In genomic region chr13:55444937-55445315, GRCm38 (mm10) we compare ENCODE assay signal across 8 mouse cellular contexts. TPM values are rescaled to one million over a fixed set of nuclear protein-coding genes. Genes with fewer than 3 reads are reported as not detected.
A peak's percentile ranks its signal among the peaks of the same experiment; 100 is the strongest.
DNase-seq lines count a peak whose midpoint lies in the region; ATAC-seq and TF ChIP-seq lines count a peak whose summit lies in the region.

Gene Grk6, plus strand, starts transcription at chr13:55445072.

- peak within 1 kb of the TSS; percentile 98 for H3K9ac ChIP-seq in embryonic facial prominence, embryonic 13.5 days
- H3K9ac ChIP-seq in limb, embryonic 12.5 days (replicated peaks): peak within 1 kb of the TSS; percentile 96
- peak within 1 kb of the TSS; percentile 85 for H3K9ac ChIP-seq in midbrain, embryonic 15.5 days

- no peak for TF ChIP-seq POLR2A in kidney, adult 2 months (IDR thresholded peaks at IDR 0.05; ENCODE audit: low read depth, low read length)
- TF ChIP-seq POLR2A in spleen, adult 2 months (IDR thresholded peaks at IDR 0.05; ENCODE audit: low read depth, low read length): no peak

- H3K36me3 ChIP-seq in embryonic facial prominence, embryonic 13.5 days: peaks cover 8% of the 10 kb centered on the region
- no peaks in the 10 kb centered on the region for H3K36me3 ChIP-seq in kidney, adult 2 months (ENCODE audit: control insufficient read depth, insufficient read depth, low read length)
- peaks cover 13% of the 10 kb centered on the region for H3K36me3 ChIP-seq in limb, embryonic 12.5 days
- no peaks in the 10 kb centered on the region for H3K36me3 ChIP-seq in midbrain, embryonic 15.5 days (replicated peaks)
- no peaks in the 10 kb centered on the region for H3K36me3 ChIP-seq in spleen, adult 2 months (ENCODE audit: control insufficient read depth, insufficient read depth, low read length)

- peaks cover 37% of the 10 kb centered on the region for H3K4me1 ChIP-seq in embryonic facial prominence, embryonic 13.5 days
- peaks cover 5% of the 10 kb centered on the region; the same call in 1 of the 2 replicates for H3K4me1 ChIP-seq in kidney, adult 2 months (ENCODE audit: control insufficient read depth, insufficient read depth, low read length)
- peaks cover 25% of the 10 kb centered on the region for H3K4me1 ChIP-seq in limb, embryonic 12.5 days (replicated peaks)
- H3K4me1 ChIP-seq in midbrain, embryonic 15.5 days: peaks cover 30% of the 10 kb centered on the region
- H3K4me1 ChIP-seq in spleen, adult 2 months (ENCODE audit: control insufficient read depth, insufficient read depth, insufficient read length): peaks cover 42% of the 10 kb centered on the region; the same call in 1 of the 2 replicates

- DNase-seq in 3134 (ENCODE audit: extremely low read depth, insufficient read length, low spot score): peak; percentile 98
- DNase-seq in adrenal gland, postnatal 36 days: peak; percentile 99 to 100
- peak; percentile 100 for DNase-seq in heart, adult 18-20 months
- DNase-seq in kidney, adult 2 months: peak; percentile 100
- peak; percentile 99 for DNase-seq in spleen, adult 2 months (ENCODE audit: low read depth in 1 of 2, low spot score in 2 of 2)

- no peaks in the 10 kb centered on the region for H3K27me3 ChIP-seq in embryonic facial prominence, embryonic 13.5 days
- no peaks in the 10 kb centered on the region for H3K27me3 ChIP-seq in kidney, adult 2 months (replicated peaks; ENCODE audit: control insufficient read depth, insufficient read depth, low read length)
- H3K27me3 ChIP-seq in limb, embryonic 12.5 days: no peaks in the 10 kb centered on the region
- H3K27me3 ChIP-seq in midbrain, embryonic 15.5 days (replicated peaks): no peaks in the 10 kb centered on the region
- no peaks in the 10 kb centered on the region for H3K27me3 ChIP-seq in spleen, adult 2 months (ENCODE audit: control insufficient read depth, insufficient read depth, low read length)

- H3K4me3 ChIP-seq in embryonic facial prominence, embryonic 13.5 days: peak within 1 kb of the TSS; percentile 86
- H3K4me3 ChIP-seq in kidney, adult 2 months (ENCODE audit: insufficient read depth, low read depth, low read length): peak within 1 kb of the TSS; percentile 90
- H3K4me3 ChIP-seq in limb, embryonic 12.5 days (replicated peaks): peak within 1 kb of the TSS; percentile 85
- H3K4me3 ChIP-seq in midbrain, embryonic 15.5 days: peak within 1 kb of the TSS; percentile 75
- H3K4me3 ChIP-seq in spleen, adult 2 months (ENCODE audit: extremely low read depth, insufficient read depth, insufficient read length): peak within 1 kb of the TSS; percentile 82

- peak; percentile 95 for ATAC-seq in embryonic facial prominence, embryonic 13.5 days (ENCODE audit: insufficient number of reproducible peaks, insufficient read depth, low FRiP score, low TSS enrichment, low read depth)
- ATAC-seq in limb, embryonic 12.5 days (ENCODE audit: insufficient number of reproducible peaks, insufficient read depth, low FRiP score, low TSS enrichment, low read depth): peak; percentile 96
- peak; percentile 97 for ATAC-seq in midbrain, embryonic 15.5 days (replicated peaks)

- H3K9me3 ChIP-seq in embryonic facial prominence, embryonic 13.5 days: no peaks in the 10 kb centered on the region
- no peaks in the 10 kb centered on the region for H3K9me3 ChIP-seq in limb, embryonic 12.5 days
- no peaks in the 10 kb centered on the region for H3K9me3 ChIP-seq in midbrain, embryonic 15.5 days

- TF ChIP-seq CTCF in kidney, adult 2 months (conservative IDR thresholded peaks at IDR 0.05; ENCODE audit: insufficient read depth, insufficient read length, low read depth, low read length): no peak
- no peak for TF ChIP-seq CTCF in spleen, adult 2 months (IDR thresholded peaks at IDR 0.05; ENCODE audit: extremely low read depth, insufficient read depth, insufficient read length, insufficient replicate concordance)

- H3K4me2 ChIP-seq in embryonic facial prominence, embryonic 13.5 days: peak within 1 kb of the TSS; percentile 84
- H3K4me2 ChIP-seq in limb, embryonic 12.5 days: peak within 1 kb of the TSS; percentile 74
- H3K4me2 ChIP-seq in midbrain, embryonic 15.5 days: peak within 1 kb of the TSS; percentile 66

- WGBS in embryonic facial prominence, embryonic 13.5 days: 0% methylated on average over 35 of the region's 35 CpGs
- under 1% methylated on average over 35 of the region's 35 CpGs for WGBS in kidney, adult 2 months
- under 1% methylated on average over 31 of the region's 35 CpGs for WGBS in limb, embryonic 12.5 days
- WGBS in midbrain, embryonic 15.5 days: 0% methylated on average over 34 of the region's 35 CpGs
- under 1% methylated on average over 35 of the region's 35 CpGs for WGBS in spleen, adult 2 months

- H3K27ac ChIP-seq in embryonic facial prominence, embryonic 13.5 days: peak within 1 kb of the TSS; percentile 95
- peak within 1 kb of the TSS; percentile 90 for H3K27ac ChIP-seq in kidney, adult 2 months (ENCODE audit: insufficient read depth, low read depth, low read length)
- peak within 1 kb of the TSS; percentile 96 for H3K27ac ChIP-seq in limb, embryonic 12.5 days
- peak within 1 kb of the TSS; percentile 93 for H3K27ac ChIP-seq in midbrain, embryonic 15.5 days
- peak within 1 kb of the TSS; percentile 99 for H3K27ac ChIP-seq in spleen, adult 2 months (ENCODE audit: insufficient read depth, low read length)

RNA-seq across cellular contexts. Expression of gene Grk6, which starts in this region (rescaled TPM):
- total RNA-seq in adrenal gland, postnatal 36 days (2021): 10 to 100 TPM; 34.5 to 49.4 TPM
- polyA plus RNA-seq in embryonic facial prominence, embryonic 13.5 days (2015; fragmentation: Nextera tagmentation; extraction: Ambion mirVana): 36.4 and 45.3 TPM in 2 replicates
- total RNA-seq in heart, adult 18-20 months (2021): 10 to 100 TPM; 13.9 to 17.1 TPM
- polyA plus RNA-seq in kidney, adult 2 months (2012; rRNA removed): 23.4 and 27.4 TPM in 2 replicates
- 66.6 and 69.1 TPM in 2 replicates for polyA plus RNA-seq in limb, embryonic 12.5 days (2016; fragmentation: Nextera tagmentation; extraction: Ambion mirVana)
- 40.8 and 41.4 TPM in 2 replicates for polyA plus RNA-seq in midbrain, embryonic 15.5 days (2015; fragmentation: Nextera tagmentation; extraction: Ambion mirVana)
- polyA plus RNA-seq in spleen, adult 2 months (2012; rRNA removed): 189 and 229 TPM in 2 replicates

Comparison
In these comparisons a context has a peak if more than half of its experiments do, and no peak if none do; other contexts are left out.
1. Peak in every context shown above with its lines: DNase-seq, ATAC-seq, H3K4me3 ChIP-seq and H3K27ac ChIP-seq.